Mouse (Mus musculus) lung, adult 18-20 months (tissue): ENCODE measurements around the gene Crim1.
"Not testable (repeated sequence)": the region's sequence is repeated elsewhere in the genome, so short reads cannot be mapped to it uniquely, and the experiment has no call there.

Source experiments
- DNase-seq, 2 experiments: peaks; one replicate each; pipeline ENCODE4 v3.0.0; 2022; ENCODE audit warnings: mixed read lengths in 2 of 2

The Crim1 gene

GRCm38 (mm10) chr17:78253587-78253986 is 53.5 kb downstream of the Crim1 start:
- DNase-seq, result not testable (repeated sequence)

GRCm38 (mm10) chr17:78254256-78254655 is 54.2 kb downstream of the Crim1 start:
- DNase-seq, result no peak

DNA sequence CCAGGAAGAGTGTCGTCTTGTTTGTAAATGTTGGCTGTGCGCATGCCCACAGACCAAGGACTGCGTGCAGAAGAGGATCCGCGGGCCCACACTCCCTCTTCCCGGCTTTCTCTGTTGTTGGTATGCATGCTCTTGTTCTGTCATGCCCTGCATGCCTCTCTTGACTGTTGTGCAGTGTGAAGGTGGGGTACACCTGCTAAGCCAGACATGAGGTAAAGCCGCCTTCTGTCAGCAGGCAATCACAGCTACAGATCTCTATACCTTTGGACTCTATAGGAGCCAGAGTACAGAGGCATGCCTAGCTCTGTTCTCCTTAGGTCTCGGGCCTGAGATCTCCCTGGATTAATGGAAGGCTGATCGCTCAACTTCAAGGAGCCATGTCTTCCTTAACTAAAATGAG is 55.7 kb downstream of the Crim1 start:
- DNase-seq, result no peak

- no peak for DNase-seq
Measured at GRCm38 (mm10) chr17:78256534-78256933, 56.5 kb downstream of the Crim1 start.

- no peak for DNase-seq
Measured at GRCm38 (mm10) chr17:78261684-78262083, 61.6 kb downstream of the Crim1 start.

DNA sequence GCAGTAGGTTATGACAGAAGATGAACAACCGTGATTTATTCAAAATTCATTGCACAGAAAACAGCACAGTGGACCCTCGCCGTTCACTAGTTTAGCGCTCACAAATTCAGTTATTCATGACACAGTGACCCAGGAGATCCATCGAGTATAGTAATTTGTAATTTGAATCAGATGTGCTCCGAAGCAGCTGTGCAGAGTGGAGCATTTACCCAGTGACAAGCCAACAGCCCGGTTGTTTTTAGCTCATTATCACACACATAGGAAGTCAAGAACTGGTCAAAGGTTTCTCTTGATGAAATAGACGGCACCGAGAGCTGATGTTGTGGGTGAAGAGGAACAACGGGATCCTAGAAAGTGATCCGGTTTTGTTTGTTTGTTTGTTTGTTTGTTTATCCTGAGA is 64.1 kb downstream of the Crim1 start:
- DNase-seq, result no peak

- DNase-seq, result no peak
Measured at GRCm38 (mm10) chr17:78265135-78265534, 65.1 kb downstream of the Crim1 start.

GRCm38 (mm10) chr17:78266271-78266670 is 66.2 kb downstream of the Crim1 start:
- no peak for DNase-seq

- DNase-seq, result peak in 1 of 2 experiments; percentile 41
Measured at GRCm38 (mm10) chr17:78268591-78268990, 68.5 kb downstream of the Crim1 start.

GRCm38 (mm10) chr17:78269311-78269710 is 69.3 kb downstream of the Crim1 start:
- DNase-seq, result no peak

GRCm38 (mm10) chr17:78270019-78270418 is 70.0 kb downstream of the Crim1 start:
- DNase-seq, result no peak

DNA sequence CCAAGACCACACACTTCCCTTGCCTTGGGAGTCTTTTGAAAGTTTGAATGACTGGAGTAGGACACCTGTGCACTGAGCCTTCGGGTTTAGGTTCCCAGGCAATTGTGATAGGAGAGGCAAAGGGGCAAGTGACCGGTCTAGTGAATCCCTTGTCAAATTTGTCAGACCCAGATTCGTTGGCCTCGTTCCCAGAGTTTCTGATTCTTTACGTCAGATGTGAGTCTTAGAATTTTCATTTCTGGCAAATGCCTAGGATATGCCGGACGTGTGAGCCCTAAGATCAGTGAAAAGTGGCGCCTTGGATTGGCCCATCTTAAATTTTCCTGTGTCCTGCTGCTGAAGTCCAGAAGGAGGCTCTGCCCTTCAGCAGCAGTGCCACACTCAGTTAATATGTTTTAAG is 71.7 kb downstream of the Crim1 start:
- no peak for DNase-seq

- peak; percentile 39 to 61 for DNase-seq
Measured at GRCm38 (mm10) chr17:78272142-78272541, 72.1 kb downstream of the Crim1 start.

GRCm38 (mm10) chr17:78272713-78273483 is 72.8 kb downstream of the Crim1 start:
- no peak for DNase-seq

DNA sequence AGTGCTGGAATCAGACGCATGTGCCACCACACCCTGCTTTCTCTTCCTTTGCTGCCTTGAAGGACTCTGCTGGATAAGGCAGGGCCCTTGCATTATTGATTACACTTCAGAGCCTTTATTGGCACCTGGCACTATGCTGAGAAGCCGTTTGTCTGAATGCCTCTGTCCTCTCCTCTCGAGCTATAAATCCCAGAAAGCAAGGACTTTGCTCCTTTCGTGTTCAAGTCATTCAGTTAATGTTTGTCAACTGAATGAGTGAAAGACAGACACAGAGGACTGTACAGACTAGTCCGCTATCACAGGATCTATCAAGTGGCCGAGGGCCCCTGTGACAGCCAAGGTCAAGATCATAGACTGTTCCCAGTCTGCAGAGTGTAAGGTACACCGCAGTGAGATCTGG is 73.8 kb downstream of the Crim1 start:
- no peak for DNase-seq

- DNase-seq, result no peak
Measured at GRCm38 (mm10) chr17:78274609-78275506, 74.8 kb downstream of the Crim1 start.

DNA sequence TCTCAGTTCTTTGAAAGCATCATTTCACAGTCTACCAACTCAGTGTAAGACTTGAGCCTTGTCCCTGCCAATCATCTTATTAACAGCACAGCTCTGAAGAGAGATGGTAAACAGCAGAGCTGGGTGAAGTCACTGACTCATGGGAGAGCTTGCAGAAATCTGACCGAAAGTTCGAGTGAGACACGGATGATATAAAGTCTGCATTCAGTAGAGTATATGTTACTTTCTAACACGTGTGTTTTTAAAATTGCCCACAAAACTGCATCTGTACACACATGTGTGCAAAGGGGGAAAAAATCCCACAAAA is 75.4 kb downstream of the Crim1 start:
- no peak for DNase-seq

GRCm38 (mm10) chr17:78279191-78279590 is 79.1 kb downstream of the Crim1 start:
- no peak for DNase-seq

GRCm38 (mm10) chr17:78280991-78281712 is 81.1 kb downstream of the Crim1 start:
- DNase-seq, result no peak

DNA sequence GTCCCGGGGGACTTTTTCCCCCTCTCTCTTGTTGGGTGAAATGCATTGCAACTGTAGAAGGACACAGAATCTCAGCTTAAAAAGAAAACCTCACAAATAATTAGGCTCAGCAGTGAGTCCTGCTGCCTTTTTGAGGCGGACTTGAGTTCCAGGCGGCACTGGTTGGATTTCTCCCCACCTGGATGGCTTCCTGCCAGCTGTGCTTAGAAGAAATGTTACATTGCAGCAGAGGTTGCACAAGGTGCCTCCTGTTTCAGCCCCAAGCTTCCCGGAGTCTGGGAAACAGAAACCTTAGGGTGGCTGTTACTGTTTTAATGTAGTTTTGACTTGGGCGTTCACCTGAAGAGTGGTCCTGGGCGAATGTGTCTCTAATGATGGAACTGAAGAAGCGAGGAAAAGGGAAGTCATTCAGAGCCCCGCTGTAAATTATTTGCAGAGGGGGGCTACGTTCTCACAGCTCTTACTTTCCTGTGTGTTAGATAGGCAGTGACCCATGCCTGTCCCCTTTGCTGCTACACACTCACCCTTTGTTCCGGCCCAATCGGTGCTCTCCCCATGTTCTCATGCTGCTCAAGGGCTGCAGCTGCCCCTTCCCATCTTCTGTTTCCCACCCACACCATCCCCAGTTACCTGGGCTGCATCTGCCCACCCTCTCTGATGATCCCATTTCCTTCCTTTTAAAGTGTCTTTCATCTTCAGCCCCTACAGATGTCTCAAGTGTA is 83.4 kb downstream of the Crim1 start:
- peak; percentile 51 to 63 for DNase-seq

GRCm38 (mm10) chr17:78286021-78286420 is 86.0 kb downstream of the Crim1 start:
- no peak for DNase-seq

GRCm38 (mm10) chr17:78287391-78287790 is 87.3 kb downstream of the Crim1 start:
- DNase-seq, result no peak
